Mouse (Mus musculus): Measurements from ENCODE around the gene Rpl3.

Gene Rpl3

GRCm38 (mm10) chr15:80114414-80114813 is 22.7 kb upstream of the Rpl3 start:
- no peak for DNase-seq

- no peak for DNase-seq
These were observed 20.8 kb upstream of the Rpl3 start for GRCm38 (mm10) chr15:80112499-80112898.

GRCm38 (mm10) chr15:80111436-80111835 is 19.8 kb upstream of the Rpl3 start:
- DNase-seq = no peak

GRCm38 (mm10) chr15:80107575-80107974 is 15.9 kb upstream of the Rpl3 start:
- no peak for DNase-seq

DNA sequence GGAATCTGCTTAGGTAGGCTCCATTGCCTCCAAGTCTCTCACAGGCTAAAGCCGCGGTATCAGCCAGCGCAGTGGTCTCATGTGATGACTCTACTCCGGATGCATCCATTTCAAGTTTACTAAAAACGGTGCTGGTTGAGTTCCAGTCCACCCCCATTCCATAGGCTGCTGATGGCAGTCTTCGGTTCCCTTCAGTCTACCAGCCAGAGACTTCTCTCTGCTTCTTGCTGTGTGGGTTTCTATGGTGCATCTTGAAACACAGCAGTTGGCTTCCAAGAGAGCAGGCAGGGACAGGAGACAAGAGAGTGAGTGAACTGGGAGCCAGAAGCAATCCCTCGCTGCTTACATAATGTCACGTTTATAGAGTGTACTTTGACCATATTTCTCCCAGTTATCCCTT is 15.5 kb upstream of the Rpl3 start:
- DNase-seq = no peak

DNA sequence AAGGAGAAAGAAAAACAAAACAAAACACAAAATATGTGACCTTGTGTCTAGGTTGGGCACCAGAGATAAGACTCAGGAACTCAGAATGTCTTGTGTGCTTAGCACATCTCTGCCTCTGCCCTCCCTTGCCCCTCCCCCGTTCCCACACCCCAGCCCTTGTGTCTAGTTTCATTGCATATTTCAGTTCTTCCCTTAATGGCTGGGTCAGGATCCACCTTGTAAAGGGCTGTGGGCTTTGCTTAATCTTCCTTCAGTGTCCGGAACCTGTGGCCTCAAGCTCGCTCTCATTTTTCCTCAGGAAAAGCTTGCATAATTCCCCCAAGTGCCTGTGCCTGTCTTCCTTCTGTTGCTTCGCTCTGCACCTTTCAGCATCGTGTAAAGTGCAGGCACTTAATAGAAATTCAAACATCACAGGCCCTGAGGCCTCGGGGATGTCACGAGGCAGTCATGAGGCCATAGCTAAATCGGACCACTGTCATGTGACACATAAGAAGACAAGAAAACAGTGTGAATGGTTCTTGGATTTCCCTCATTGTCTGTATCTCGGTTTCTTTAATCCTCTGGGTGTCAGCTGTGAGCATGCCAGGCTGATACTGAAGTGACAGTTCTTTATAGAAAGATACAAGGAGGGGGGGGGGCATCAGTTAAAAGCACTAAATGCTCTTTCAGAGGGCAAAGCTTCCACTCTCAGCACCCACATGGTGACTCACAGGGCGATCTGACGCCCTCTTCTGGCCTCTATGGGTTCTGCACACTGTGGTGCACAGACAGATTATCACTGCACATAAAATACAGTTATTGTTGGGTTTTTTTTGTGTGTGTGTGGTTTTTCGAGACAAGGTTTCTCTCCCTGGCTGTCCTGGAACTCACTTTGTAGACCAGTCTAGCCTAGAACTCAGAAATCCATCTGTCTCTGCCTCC is 14.1 kb upstream of the Rpl3 start:
- DNase-seq = no peak

DNA sequence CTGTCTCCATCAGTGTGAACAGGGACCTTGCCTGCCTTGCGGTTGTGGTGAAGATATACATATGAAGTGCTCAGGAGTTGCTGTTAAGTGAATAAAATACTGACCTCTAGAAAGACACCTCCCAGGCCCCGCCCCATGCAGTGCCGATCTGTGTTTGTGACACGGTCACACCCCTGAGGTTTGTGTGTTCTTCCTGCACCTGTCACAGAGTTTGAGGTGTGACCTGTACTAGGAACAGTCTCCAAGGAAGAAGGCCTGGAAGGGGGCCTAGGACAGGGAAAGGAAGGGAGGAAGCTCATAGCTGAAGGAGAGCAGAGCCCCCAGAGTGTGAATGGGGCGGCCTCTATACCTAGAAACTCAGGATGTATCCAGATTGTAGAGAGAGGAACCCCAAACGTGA is 10.8 kb upstream of the Rpl3 start:
- DNase-seq = no peak

DNA sequence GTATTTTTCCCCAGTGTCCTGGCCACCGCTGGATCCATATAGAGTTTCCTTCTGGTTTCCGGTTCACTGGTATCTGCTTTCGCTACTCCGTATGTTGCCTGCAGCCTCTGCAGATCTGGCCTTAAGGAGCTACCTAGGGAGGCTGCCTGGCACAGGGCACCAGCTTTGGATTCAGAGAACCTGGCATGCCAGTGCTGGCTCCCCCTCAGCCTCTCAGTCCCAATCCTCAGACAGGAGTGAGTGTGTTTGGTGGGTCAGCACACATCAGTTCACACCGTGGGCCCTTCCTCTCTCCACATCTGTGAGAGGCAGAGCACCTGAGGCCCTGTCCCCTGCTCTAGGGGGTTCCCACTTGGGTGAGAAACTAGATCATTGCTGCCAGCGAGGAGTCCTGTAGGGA is 9.8 kb upstream of the Rpl3 start:
- DNase-seq = no peak

GRCm38 (mm10) chr15:80100871-80101270 is 9.2 kb upstream of the Rpl3 start:
- peak; percentile 74 for DNase-seq

DNA sequence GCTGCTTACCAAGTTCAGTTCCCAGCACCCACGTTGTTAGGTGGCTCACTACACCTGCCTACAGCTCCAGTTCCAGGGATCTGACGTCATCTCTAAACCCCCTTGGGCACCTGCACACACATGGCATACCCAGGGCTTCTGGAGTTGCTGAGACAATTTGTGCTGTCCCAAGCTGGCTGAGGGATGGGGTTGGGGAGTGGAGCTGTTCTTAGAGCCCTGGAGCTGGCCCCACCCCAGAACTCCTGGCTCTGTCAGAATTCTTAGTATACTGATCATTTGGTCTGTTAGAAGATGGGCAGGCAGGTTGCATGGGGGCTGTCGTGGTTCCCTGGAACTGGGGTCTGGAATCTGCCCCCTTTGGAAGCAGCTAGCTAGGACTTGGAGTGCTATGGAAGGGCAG is 8.5 kb upstream of the Rpl3 start:
- no peak for DNase-seq

DNA sequence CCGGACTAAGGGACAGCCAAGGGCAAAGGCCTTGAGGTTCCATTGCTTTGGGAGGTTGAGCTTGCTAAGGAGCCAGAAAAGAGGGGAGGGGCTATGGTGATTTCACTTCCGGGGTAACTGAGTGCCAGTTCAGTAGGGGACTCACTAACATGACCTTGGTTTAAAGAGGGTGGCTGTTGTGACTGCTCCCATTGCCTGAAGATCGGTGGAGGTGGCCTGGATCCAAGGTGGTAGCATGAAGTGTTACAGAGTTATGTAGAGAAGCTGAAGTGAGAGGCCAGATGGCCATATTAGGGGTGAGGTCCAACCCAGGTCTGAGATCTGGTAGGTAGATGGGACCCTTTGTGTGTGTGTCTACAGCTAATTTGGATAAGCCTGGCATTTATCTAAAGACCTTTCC is 7.8 kb upstream of the Rpl3 start:
- no peak for DNase-seq

- DNase-seq = no peak
These were observed 7.1 kb upstream of the Rpl3 start for GRCm38 (mm10) chr15:80098809-80099208.

GRCm38 (mm10) chr15:80097999-80098461 is 6.4 kb upstream of the Rpl3 start:
- DNase-seq = no peak

DNA sequence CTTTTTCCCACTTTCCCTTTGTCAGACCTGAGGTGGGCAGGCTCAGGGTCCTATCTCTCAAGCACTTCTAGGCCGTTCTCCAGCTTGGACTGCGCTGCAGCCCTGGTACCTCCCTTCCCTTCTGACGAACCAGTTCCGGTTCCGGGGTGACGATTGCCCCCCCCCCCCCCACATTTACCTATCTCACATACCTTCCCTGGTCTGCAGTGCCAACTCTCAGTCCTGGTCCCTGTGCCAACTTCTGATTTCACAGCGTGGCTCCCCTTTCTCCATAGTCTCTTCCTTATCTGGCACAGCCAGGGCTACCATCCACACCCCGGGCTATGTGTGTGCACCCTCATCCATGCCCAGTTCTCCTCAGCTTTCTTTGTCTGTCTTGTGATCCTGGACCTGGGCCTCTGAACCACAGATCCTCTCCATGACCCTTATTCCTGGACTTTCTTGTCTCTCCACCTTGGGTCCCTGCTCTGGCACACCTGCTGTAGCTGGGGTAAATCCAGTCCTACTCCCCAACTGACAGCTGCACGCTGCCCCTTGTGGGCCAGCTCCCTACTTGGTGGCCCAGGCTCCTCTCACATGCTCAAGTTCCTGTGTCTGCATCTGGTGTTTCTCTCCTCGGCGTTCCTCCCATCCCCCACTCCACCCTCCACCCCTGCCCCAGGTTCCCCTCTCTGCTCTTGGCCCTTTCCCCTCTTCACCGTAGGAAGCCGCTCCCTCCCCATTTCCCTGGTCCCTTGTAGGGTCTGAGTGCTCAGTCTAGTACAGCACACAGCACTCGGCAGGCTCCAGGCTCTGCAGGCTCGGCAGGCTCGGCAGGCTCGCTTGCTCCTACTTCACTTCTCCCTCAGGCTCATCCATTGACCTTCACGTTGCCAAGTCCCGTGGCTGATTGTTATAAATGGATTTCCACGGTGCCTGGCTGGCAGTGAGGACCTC is 5.5 kb upstream of the Rpl3 start:
- no peak for DNase-seq

GRCm38 (mm10) chr15:80096406-80096805 is 4.7 kb upstream of the Rpl3 start:
- DNase-seq = no peak

DNA sequence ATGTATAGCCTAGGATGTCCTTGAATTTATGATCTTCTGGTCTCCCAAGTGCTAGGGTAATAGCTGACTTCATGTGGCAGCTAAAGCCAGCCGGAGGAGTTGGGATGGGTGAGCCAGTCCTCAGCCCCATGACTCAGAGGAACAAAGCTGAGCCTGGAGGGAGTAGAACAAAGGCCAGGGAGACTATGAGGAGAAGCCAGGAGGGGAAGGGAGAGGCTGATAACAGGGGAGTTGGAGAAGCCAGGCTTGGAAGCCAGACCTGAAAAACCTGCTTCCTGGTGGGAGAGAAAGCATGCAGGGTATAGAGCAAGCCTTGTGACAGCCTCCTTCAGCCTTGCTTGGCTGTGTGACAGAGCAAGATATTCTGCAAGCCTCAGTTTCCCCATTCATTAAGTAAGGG is 3.9 kb upstream of the Rpl3 start:
- no peak for DNase-seq

GRCm38 (mm10) chr15:80094201-80094600 is 2.5 kb upstream of the Rpl3 start:
- peak; percentile 85 for DNase-seq

DNA sequence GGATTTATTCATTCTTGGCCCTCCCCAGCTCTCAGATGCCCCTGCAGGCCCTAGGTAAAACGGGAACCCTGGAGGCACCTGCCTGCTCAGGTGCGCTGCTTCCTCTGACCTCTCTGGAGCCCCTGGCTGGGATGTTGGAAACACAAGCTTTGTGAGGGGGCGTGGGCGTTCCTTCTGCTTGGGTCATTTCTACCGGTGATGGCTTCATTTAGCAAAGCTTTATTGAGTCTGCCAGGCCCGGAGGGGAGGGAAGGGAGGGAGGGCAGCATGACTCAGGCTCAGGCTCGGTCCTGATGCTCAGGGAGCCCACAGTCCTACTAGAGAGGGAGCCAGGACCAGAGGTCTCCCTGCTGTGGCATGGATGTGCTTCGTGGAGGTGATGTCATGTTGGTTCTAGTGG is 931 bp upstream of the Rpl3 start:
- DNase-seq = peak; percentile 84

DNA sequence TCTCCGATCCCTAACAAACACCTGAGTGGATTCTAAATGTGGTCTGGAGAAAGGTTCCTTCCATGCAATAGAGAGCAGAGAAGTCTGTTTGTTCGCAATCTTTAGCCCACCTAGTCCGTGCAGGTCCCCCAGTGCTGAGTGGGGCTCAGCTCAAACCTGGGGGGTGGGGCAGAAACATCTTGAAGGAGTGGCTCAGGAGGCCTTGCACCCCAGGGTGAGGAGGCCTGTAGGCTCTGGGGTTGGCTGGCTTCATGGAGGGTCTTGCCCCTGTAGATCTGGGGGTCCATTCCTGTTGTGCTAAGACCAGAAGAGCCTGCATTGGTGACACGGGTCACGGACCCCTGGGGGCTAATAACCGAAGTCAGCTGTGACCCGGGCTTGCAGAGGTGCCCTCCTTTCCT is 373 bp upstream of the Rpl3 start:
- peak; percentile 62 for DNase-seq

DNA sequence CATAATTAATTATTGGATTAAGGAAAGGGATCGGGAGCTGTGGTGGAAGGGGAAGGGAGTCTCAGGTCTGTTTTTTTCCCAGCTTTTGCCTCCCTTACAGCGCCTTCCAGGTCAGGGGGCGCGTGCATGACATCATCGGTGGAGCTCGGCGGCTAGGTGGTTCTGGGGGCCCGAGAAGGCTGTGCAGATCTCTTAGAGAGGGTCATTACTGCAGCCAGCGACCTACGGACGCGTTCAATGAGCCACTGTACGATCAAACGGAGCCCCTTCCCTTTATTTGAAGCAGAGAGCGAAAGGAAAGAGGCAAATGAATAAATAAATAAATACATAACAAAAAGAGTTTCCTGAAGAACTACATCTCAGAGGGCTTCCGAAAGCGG is 937 bp downstream of the Rpl3 start:
- no peak for DNase-seq

DNA sequence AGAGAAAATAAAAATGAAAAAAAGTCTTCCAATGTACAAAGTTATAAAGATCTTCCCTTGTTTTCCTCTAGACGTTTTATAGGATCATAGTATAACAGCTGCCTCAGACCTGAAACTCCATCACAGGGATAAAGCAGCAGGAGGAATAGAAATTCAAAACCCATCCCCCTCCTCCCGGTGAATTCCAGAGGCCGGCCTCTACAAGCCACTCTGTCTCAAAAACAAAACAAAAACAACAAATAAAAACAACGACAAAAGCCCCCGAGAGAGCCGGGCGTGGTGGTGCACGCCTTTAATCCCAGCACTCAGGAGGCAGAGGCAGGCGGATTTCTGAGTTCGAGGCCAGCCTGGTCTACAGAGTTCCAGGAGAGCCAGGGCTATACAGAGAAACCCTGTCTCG is 1.5 kb downstream of the Rpl3 start:
- DNase-seq = no peak

GRCm38 (mm10) chr15:80088637-80089036 is 3.0 kb downstream of the Rpl3 start:
- peak; percentile 94 for DNase-seq

- DNase-seq = no peak
These were observed 4.2 kb downstream of the Rpl3 start for GRCm38 (mm10) chr15:80087406-80088012.
